Mouse (Mus musculus) CH12.LX (cell line): Measurements from ENCODE around the gene Cit. TPM values are rescaled to one million over a fixed set of nuclear protein-coding genes. Genes with fewer than 3 reads are reported as not detected.

Experiments
- DNase-seq: peaks from one replicate; pipeline ENCODE4 v3.0.0-alpha.2; 2013; ENCODE audit errors: extremely low read depth
- H3K27ac ChIP-seq: 2 replicates; pipeline ENCODE4 v1.5.1; 2012; ENCODE audit warnings: low read depth, mild to moderate bottlenecking, control low read depth, moderate library complexity; ENCODE audit not compliant: insufficient read depth
- H3K27me3 ChIP-seq: replicated peaks from 2 replicates; pipeline ENCODE3; 2012; ENCODE audit warnings: inconsistent platforms
- H3K36me3 ChIP-seq, 2 experiments: replicated peaks in 1 of 2; 2 replicates each; pipeline versions ENCODE3 to v1.6.1; 2012; ENCODE audit warnings: inconsistent platforms in 1 of 2, low read length in 1 of 2, mild to moderate bottlenecking in 1 of 2, mixed read lengths in 1 of 2, moderate library complexity in 1 of 2; ENCODE audit not compliant: control insufficient read depth in 1 of 2, insufficient read depth in 1 of 2
- H3K4me1 ChIP-seq, 2 experiments: 2 replicates each; pipeline ENCODE4 v1.6.1; 2012; ENCODE audit warnings: inconsistent platforms in 1 of 2, moderate library complexity in 1 of 2; ENCODE audit not compliant: insufficient read depth in 2 of 2, control insufficient read depth in 1 of 2
- H3K4me2 ChIP-seq: 2 replicates; pipeline ENCODE4 v1.6.1; 2012; ENCODE audit warnings: low read depth, mild to moderate bottlenecking, control low read depth; ENCODE audit not compliant: poor library complexity, insufficient read depth, severe bottlenecking
- H3K4me3 ChIP-seq, 3 experiments: fragments of 150-350 bp in 1 of 3; sonication (generic) in 1 of 3; replicated peaks in 1 of 3; 2 replicates each; pipeline versions ENCODE3 to v1.5.1; 2011 to 2012; ENCODE audit warnings: low read depth in 2 of 3, low read length in 2 of 3, mild to moderate bottlenecking in 2 of 3, moderate library complexity in 2 of 3, control low read depth in 1 of 3, improper control_type of control experiment in 1 of 3, inconsistent platforms in 1 of 3, mixed read lengths in 1 of 3; ENCODE audit not compliant: poor library complexity in 1 of 3
- H3K79me2 ChIP-seq: replicated peaks from 2 replicates; pipeline ENCODE4 v1.6.1; 2012; ENCODE audit warnings: mild to moderate bottlenecking, moderate library complexity; ENCODE audit not compliant: control insufficient read depth, poor library complexity, insufficient read depth, severe bottlenecking; ENCODE audit errors: extremely low read depth
- H3K9ac ChIP-seq: 2 replicates; pipeline ENCODE4 v1.6.1; 2012; ENCODE audit warnings: low read depth, mild to moderate bottlenecking, control low read depth, moderate library complexity; ENCODE audit not compliant: insufficient read depth
- H3K9me3 ChIP-seq: replicated peaks from 2 replicates; pipeline ENCODE3; 2012; ENCODE audit warnings: low read length, inconsistent platforms, mixed read lengths
- BHLHE40 ChIP-seq: IDR thresholded peaks from 2 replicates; pipeline ENCODE4 v1.6.1; 2011; ENCODE audit warnings: mild to moderate bottlenecking, low read depth, low read length, improper control_type of control experiment
- E2F4 ChIP-seq: IDR thresholded peaks from 2 replicates; pipeline ENCODE4 v1.6.1; 2011; ENCODE audit warnings: low read depth, low read length, improper control_type of control experiment; ENCODE audit not compliant: insufficient replicate concordance
- EP300 ChIP-seq: IDR thresholded peaks from 2 replicates; pipeline ENCODE4 v1.6.1; 2011; ENCODE audit warnings: low read length, improper control_type of control experiment
- HCFC1 ChIP-seq: IDR thresholded peaks from 2 replicates; pipeline ENCODE4 v1.6.1; 2012; ENCODE audit warnings: low read depth, mild to moderate bottlenecking, inconsistent platforms, low read length, improper control_type of control experiment
- JUN ChIP-seq: IDR thresholded peaks from 2 replicates; pipeline ENCODE4 v1.6.1; 2011; ENCODE audit warnings: low read depth, mild to moderate bottlenecking, low read length, improper control_type of control experiment, moderate library complexity; ENCODE audit not compliant: insufficient read depth
- MAX ChIP-seq: IDR thresholded peaks from 2 replicates; pipeline ENCODE4 v1.6.1; 2011; ENCODE audit warnings: low read length, improper control_type of control experiment
- MEF2A ChIP-seq: IDR thresholded peaks from 2 replicates; pipeline ENCODE4 v1.6.1; 2014; ENCODE audit warnings: low read depth, mild to moderate bottlenecking, inconsistent platforms, low read length, improper control_type of control experiment, borderline replicate concordance
- NELFE ChIP-seq: IDR thresholded peaks from 2 replicates; pipeline ENCODE4 v1.6.1; 2011; ENCODE audit warnings: low read depth, low read length, improper control_type of control experiment
- NRF1 ChIP-seq: IDR thresholded peaks from 2 replicates; pipeline ENCODE4 v1.6.1; 2014; ENCODE audit warnings: low read depth, mild to moderate bottlenecking, inconsistent platforms, low read length, improper control_type of control experiment, moderate library complexity
- PAX5 ChIP-seq: IDR thresholded peaks from 2 replicates; pipeline ENCODE4 v1.6.1; 2012; ENCODE audit warnings: low read length, inconsistent platforms, mixed read lengths
- POLR2A ChIP-seq: IDR thresholded peaks from 2 replicates; pipeline ENCODE4 v1.6.1; 2011; ENCODE audit warnings: low read depth, mild to moderate bottlenecking, improper control_type of control experiment, low read length
- RCOR1 ChIP-seq: conservative IDR thresholded peaks from 2 replicates; pipeline ENCODE4 v1.6.1; 2012; ENCODE audit warnings: low read depth, mild to moderate bottlenecking, inconsistent platforms, low read length, improper control_type of control experiment
- SMC3 ChIP-seq: IDR thresholded peaks from 2 replicates; pipeline ENCODE4 v1.6.1; 2011; ENCODE audit warnings: low read depth, low read length, improper control_type of control experiment
- USF2 ChIP-seq: conservative IDR thresholded peaks from 2 replicates; pipeline ENCODE4 v1.6.1; 2011; ENCODE audit warnings: low read depth, low read length, improper control_type of control experiment
- ZC3H11A ChIP-seq: IDR thresholded peaks from 2 replicates; pipeline ENCODE4 v1.6.1; 2012; ENCODE audit warnings: low read depth, mild to moderate bottlenecking, inconsistent platforms, low read length, improper control_type of control experiment
- ZNF384 ChIP-seq: IDR thresholded peaks from 2 replicates; pipeline ENCODE4 v1.6.1; 2012; ENCODE audit warnings: low read depth, low read length, improper control_type of control experiment, inconsistent platforms
- dilution Hi-C: fragments of 300-500 bp; cut with MboI; formaldehyde crosslinking; loops from 2 replicates; pipeline ENCODE4 v1.14.3; 2020; ENCODE audit warnings: low sequenced_read_pairs; ENCODE audit not compliant: extremely low pct_unique_long_range_greater_than_20kb, extremely low pct_ligation_motif_present
- in situ Hi-C: fragments of 300-500 bp; cut with MboI; formaldehyde crosslinking; loops from 3 replicates; pipeline ENCODE4 v1.14.3; 2019; ENCODE audit warnings: low sequenced_read_pairs, low pct_ligation_motif_present, low pct_unique_long_range_greater_than_20kb, mixed read lengths
- polyA plus RNA-seq: library from polyadenylated mRNA; unstranded; fragments of >175 nt; gene quantifications from 2 replicates; pipeline ENCODE4 v1.2.1, GENCODE M21; 2012; ENCODE audit warnings: low read depth; ENCODE audit not compliant: insufficient read length
- total RNA-seq, 2 experiments: library from RNA; depleted of rRNA; stranded (reverse); fragments of 300-350 nt in 1 of 2; fragments of >200 nt in 1 of 2; gene quantifications; 2 replicates each; pipeline ENCODE4 v1.2.3; 2012 to 2014

The Cit gene
- total and polyA plus RNA-seq, 3 experiments: 7.0 to 24.9 (median 16.2) TPM

DNA sequence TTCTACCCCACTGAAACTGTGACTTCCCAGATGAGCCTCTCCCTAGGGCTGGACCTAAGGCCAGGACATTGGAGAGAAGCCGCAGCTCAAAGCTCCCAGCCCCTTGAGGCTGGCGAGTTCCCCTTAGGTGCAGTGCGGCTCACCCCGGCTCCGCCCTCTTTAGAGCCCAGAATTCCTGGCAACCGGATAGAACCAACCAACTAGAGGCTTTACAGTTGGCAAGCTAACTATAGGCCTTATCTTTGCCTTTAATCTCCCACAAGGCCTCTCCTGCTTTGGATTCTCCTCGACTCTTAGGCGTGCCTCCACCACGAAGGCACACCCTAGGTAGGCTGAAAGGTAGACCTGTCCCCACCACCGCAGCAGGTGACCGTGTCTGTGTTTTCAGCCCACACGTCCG is 162.6 kb downstream of the Cit start:
- no peak overlapping the region for H3K4me2 ChIP-seq
- H3K9me3 ChIP-seq: no peaks in the 10 kb centered on the region
- peaks cover 13 to 35% of the 10 kb centered on the region in 2 experiments; a peak in 3 of 4 replicates for H3K4me1 ChIP-seq
- H3K36me3 ChIP-seq: peaks cover 20 to 51% of the 10 kb centered on the region in 2 experiments
- TF ChIP-seq NRF1: no peak
- no peak for TF ChIP-seq HCFC1
- TF ChIP-seq BHLHE40: no peak
- no peak for TF ChIP-seq MEF2A
- TF ChIP-seq NELFE: no peak
- TF ChIP-seq POLR2A: no peak
- no peak for TF ChIP-seq MAX
- no peak for TF ChIP-seq ZNF384
- TF ChIP-seq JUN: no peak
- no peak for TF ChIP-seq ZC3H11A
- no peak for TF ChIP-seq USF2
- H3K9ac ChIP-seq: no peak overlapping the region
- no peaks in the 10 kb centered on the region for H3K79me2 ChIP-seq
- dilution Hi-C loops: no loop called here
- no peak for DNase-seq
- no peak overlapping the region for H3K27ac ChIP-seq
- no peak overlapping the region for H3K4me3 ChIP-seq
- in situ Hi-C loops: no loop called here
- no peaks in the 10 kb centered on the region for H3K27me3 ChIP-seq

GRCm38 (mm10) chr5:116009091-116009851 is 164.2 kb downstream of the Cit start:
- H3K36me3 ChIP-seq: peaks cover 28 to 49% of the 10 kb centered on the region in 2 experiments
- no peaks in the 10 kb centered on the region for H3K9me3 ChIP-seq
- DNase-seq: no peak
- peaks cover 13 to 40% of the 10 kb centered on the region in 2 experiments; a peak in 3 of 4 replicates for H3K4me1 ChIP-seq
- no peaks in the 10 kb centered on the region for H3K79me2 ChIP-seq
- in situ Hi-C loops (no loop called here), dilution Hi-C loops (no loop called here)
- no peak overlapping the region for H3K4me3 ChIP-seq
- H3K4me2 ChIP-seq: no peak overlapping the region
- TF ChIP-seq EP300: no peak; the same call in 1 of the 2 replicates
- TF ChIP-seq PAX5: no peak
- TF ChIP-seq RCOR1: no peak
- no peak for TF ChIP-seq BHLHE40
- TF ChIP-seq ZNF384: no peak
- no peak for TF ChIP-seq E2F4
- TF ChIP-seq SMC3: no peak
- TF ChIP-seq POLR2A: no peak
- no peaks in the 10 kb centered on the region for H3K27me3 ChIP-seq
- no peak overlapping the region for H3K9ac ChIP-seq
- 0 out of 2 replicates have a peak overlapping the region, but pooled peaks have one; percentile 25 for H3K27ac ChIP-seq
